Mouse (Mus musculus): Measurements from ENCODE around the gene Olfr1382. TPM values are rescaled to one million over a fixed set of nuclear protein-coding genes. Genes with fewer than 3 reads are reported as not detected.
"Not testable (repeated sequence)": the region's sequence is repeated elsewhere in the genome, so short reads cannot be mapped to it uniquely, and the experiment has no call there.

Gene Olfr1382
- total RNA-seq (2021), result not detected
- long read RNA-seq, result 0 reads

DNA sequence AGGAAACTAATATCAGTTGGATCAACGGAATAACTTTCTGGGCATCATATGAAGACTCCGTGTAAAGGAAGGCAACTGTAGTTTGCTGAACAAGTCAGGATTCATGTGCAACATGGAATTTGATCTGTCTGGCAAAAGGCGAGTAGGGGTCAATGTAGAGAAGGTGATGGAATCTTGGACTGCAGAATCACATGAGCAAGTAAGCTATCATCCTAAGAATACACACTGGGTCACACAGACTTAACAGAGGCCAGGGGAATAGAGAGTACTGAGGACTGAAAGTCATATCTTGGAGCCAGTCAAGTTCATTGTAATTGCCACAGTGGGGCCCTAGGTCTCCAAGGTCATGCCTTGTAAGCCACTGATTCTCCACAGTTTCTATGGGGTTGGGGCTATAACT is at the start of gene Olfr1382:
Olfr1382 (plus strand) TSS at position 301 of the 400 bp plus-strand sequence.
- no peak for DNase-seq (ENCODE audit: low spot score in 2 of 2)

DNA sequence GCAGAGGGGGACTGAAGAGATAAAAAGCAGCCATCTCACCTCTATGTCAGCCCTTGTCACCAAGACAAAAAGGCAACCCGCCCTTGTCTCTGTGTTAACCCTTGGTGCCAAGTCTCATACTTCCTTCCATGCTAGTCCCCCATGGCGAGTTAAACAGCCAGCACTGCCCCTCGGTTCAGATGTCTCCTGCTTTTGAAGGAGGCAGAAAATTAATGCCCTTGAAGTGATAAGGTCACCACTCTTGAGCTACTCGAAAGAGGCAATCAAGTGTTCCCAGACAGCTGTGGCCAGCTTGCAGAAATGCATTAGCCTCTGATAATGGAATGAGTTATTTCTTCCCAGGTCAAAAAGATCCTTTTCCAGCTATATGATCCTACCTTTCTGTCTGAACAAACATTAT is 42.1 kb upstream of the Olfr1382 start:
- no peak for DNase-seq (ENCODE audit: low spot score in 2 of 2)

DNA sequence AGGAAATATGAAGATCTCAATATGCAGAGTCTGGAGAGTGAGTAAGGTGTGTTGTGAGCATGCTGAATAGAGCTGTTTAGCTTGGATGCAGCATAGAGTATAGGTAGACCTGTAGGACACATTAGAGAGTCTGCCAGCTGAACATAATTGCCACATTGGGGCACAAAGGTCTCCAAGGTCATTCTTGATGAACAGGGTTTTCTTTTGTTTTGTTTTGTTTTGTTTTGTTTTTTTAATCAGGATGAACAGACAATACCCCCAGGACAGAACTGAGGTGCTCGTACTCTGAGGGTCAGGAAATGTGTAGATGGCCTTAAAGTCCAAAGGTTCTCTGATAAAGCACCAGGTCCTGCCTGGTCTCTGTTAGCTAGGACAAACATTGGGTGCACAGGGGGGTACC is 39.3 kb upstream of the Olfr1382 start, which contains the start of gene Olfr1385:
Olfr1385 (plus strand) TSS at position 301 of the 400 bp plus-strand sequence.
- DNase-seq (ENCODE audit: low spot score in 2 of 2), result not testable (repeated sequence)

DNA sequence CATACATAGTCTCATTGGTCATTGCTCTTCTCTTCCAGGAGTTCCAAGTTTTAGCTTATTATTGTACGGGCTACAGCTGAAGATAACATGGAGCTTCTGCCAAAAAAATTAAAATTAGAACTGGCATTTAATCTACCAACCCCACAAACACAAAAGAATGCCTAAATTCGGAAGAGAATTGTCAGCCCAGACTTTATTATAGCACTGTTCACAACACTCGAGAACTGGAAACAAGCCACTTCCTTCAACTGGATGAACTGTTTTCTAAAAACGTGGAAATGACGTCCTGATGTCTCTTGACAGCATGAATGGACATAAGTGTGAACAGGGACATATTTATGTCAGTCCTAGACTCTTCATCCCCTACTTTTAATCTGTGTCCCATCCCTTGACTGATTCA is 10.0 kb upstream of the Olfr1382 start:
- DNase-seq (ENCODE audit: low spot score in 2 of 2), result no peak

DNA sequence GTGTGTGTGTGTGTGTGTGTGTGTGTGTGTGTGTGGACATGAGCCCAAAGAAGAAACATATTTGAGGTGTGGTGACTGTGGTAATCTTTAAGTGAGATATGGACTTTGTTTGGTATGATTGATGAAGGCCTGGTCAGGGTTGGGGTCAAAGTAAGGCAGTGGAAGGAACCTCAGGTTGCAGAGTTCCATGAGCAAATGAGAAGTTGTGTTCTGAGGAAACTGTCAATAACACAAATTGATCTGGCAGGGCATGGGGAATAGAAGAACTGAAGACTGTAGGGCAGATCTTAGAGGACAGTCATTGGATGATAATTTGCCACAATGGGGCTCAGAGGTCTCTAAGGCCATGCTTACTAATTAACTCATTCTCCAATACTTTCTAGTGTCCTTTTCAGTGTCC is 8.7 kb upstream of the Olfr1382 start, which contains the start of gene Olfr1383:
Olfr1383 (plus strand) TSS at position 301 of the 400 bp plus-strand sequence.
- DNase-seq (ENCODE audit: low spot score in 2 of 2), result no peak

DNA sequence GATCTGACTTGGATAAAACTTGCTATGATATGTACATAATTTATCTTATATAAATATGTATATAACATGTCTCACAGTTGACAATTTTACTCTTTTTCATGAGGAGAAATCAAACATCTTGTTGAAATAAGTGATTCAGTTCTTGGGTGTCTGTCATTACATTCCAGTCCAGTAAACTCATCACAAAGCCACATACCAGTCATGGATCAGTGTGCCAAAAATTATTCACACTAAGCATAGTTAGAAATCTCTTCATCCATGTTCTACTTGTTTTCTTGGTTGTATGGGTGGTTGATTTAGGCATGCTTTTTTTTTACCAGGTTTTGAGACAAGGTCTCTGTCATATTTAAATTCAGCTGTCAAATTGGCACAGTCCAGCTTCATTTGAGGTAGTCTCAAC is 4.7 kb downstream of the Olfr1382 start:
- DNase-seq (ENCODE audit: low spot score in 2 of 2), result no peak

DNA sequence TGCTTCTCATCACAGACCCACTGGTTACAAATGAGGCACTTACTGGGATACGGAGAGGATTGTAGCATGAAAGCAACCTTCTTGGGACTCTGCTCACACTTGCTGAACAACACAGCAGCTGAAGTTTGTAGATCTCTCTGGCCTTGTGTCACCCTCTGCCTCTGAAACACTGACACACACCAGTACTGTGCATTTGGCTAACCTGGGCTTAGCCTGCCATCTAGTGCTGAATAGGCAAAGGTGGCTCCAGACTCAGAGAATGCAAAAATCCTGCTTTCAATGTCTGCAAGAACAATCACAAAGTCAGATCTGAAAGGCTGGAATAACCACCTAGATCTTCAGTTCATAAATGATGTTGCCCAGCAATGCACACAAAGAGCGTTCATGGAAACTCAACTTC is 8.6 kb downstream of the Olfr1382 start:
- peak; percentile 14 to 30 for DNase-seq (ENCODE audit: low spot score in 2 of 2)

DNA sequence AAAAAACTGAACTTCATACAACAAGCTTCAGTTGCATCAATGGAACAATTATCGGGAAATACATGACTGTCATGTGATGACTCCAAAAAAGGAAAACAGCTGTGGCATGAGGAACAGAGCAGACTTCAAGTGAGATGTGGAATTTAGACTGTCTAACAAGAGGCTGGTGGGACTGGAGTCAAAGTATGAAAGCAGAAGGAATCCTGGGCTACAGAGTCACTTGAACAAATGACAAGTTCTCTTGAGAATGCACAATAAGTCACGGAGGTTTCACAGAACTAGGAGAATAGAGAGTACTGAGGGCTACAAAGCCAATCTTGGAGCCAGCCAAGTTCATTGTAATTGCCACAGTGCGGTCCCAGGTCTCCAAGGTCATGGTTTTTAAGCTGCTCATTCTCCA is 15.1 kb downstream of the Olfr1382 start, which contains the start of gene Olfr1381:
Olfr1381 (plus strand) TSS at position 301 of the 400 bp plus-strand sequence.
- not testable (repeated sequence) for DNase-seq (ENCODE audit: low spot score in 2 of 2)

DNA sequence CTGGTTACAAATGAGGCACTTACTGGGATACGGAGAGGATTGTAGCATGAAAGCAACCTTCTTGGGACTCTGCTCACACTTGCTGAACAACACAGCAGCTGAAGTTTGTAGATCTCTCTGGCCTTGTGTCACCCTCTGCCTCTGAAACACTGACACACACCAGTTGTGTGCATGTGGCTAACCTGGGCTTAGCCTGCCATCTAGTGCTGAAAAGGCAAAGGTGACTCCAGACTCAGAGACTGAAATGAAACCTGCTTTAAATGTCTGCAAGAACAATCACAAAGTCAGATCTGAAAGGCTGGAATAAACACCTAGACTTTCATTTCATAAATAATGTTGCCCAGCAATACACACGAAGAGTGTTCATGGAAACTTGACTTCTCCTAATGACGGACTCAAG is 26.0 kb downstream of the Olfr1382 start:
- DNase-seq (ENCODE audit: low spot score in 2 of 2), result peak in 1 of 2 experiments; percentile 13

DNA sequence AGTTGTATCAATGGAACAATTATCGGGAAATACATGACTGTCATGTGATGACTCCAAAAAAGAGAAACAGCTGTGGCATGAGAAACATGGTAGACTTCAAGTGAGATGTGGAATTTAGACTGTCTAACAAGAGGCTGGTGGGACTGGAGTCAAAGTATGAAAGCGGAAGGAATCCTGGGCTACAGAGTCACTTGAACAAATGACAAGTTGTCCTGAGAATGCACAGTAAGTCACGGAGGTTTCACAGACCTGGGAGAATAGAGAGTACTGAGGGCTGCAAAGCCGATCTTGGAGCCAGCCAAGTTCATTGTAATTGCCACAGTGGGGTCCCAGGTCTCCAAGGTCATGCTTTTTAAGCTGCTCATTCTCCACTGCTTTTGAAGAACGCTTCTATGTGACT is 28.5 kb downstream of the Olfr1382 start, which contains the start of gene Olfr1380:
Olfr1380 (plus strand) TSS at position 301 of the 400 bp plus-strand sequence.
- not testable (repeated sequence) for DNase-seq (ENCODE audit: low spot score in 2 of 2)

DNA sequence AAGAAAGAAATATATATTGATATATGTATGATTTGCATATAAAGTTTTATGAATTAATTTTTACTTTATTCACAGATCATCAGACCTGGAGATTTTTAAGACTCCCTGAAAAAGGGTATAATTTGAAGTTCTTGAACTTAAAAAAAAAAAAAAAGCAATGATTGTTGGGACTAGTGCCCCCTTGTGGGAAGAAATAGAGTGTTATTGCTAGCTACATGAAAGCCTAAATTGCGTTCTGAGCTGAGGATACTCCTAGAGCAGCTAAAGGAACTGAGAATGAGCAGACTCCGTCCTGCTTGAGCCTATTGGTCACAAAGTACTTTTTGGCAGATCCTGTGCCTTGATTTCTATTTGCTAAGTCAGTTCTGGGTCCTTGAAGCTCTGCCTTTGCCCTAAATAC is 47.0 kb downstream of the Olfr1382 start:
- DNase-seq (ENCODE audit: low spot score in 2 of 2), result not testable (repeated sequence)

DNA sequence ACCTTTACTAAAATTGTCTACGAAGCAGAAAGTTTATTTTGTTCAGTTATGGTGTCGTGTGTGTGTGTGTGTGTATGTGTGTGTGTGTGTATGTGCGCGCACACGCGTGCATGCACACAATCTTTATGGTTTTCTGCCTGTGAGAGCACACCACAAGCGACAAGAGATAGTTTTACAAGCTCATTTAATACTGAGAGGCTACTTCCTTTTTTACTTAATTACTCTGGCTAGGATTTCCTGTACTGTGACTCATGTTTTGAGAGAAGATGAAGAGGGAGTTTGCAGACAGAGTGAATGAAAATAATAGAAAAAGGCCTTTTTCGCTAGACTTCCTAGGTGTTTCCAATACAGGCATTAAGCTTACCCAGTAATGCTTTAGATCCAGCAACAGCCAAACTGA is 52.4 kb downstream of the Olfr1382 start:
- not testable (repeated sequence) for DNase-seq (ENCODE audit: low spot score in 2 of 2)

Other genes starting within 250 kb of the Olfr1382 start
- not detected for gene Olfr1393, start 249.9 kb upstream of the Olfr1382 start, total RNA-seq (2021)
- under 1 TPM; 0.11 to 0.14 TPM for gene Olfr1392, start 243.0 kb upstream of the Olfr1382 start, total RNA-seq (2021)
- gene Olfr10, start 223.5 kb upstream of the Olfr1382 start, total RNA-seq (2021), result under 1 TPM in 1 of 2 experiments, not detected in 1; 0.25 TPM
- not detected for gene Olfr1391, start 205.5 kb upstream of the Olfr1382 start, total RNA-seq (2021)
- gene Olfr1390, start 193.1 kb upstream of the Olfr1382 start, total RNA-seq (2021), result not detected
- gene Olfr1389, start 105.2 kb upstream of the Olfr1382 start, total RNA-seq (2021), result not detected
- under 1 TPM; 0.42 to 0.66 TPM for gene Olfr1388, start 91.6 kb upstream of the Olfr1382 start, total RNA-seq (2021)
- not detected for gene Olfr1387, start 72.9 kb upstream of the Olfr1382 start, total RNA-seq (2021)
- not detected for gene Olfr1386, start 63.2 kb upstream of the Olfr1382 start, total RNA-seq (2021)
- gene Olfr1385, start 39.2 kb upstream of the Olfr1382 start, total RNA-seq (2021), result under 1 TPM in 1 of 2 experiments, not detected in 1; 0.11 TPM
- not detected for gene Olfr1384, start 21.5 kb upstream of the Olfr1382 start, total RNA-seq (2021)
- under 1 TPM; 0.46 to 0.56 TPM for gene Olfr1383, start 8.6 kb upstream of the Olfr1382 start, total RNA-seq (2021)
- not detected for gene Olfr1381, start 15.2 kb downstream of the Olfr1382 start, total RNA-seq (2021)
- not detected for gene Olfr1380, start 28.6 kb downstream of the Olfr1382 start, total RNA-seq (2021)
- 1 to 10 TPM; 3.9 to 4.4 TPM for gene Flt4, start 81.0 kb downstream of the Olfr1382 start, total RNA-seq (2021)
- gene Scgb3a1, start 135.4 kb downstream of the Olfr1382 start, total RNA-seq (2021), result under 1 TPM in 1 of 2 experiments, not detected in 1; 0.78 TPM
- gene Cnot6, start 184.5 kb downstream of the Olfr1382 start, total RNA-seq (2021), result 10 to 100 TPM; 49.8 to 51.1 TPM

Measured in layer of hippocampus, postnatal 10 days (tissue).